Mouse (Mus musculus) heart, adult 11 months (tissue): Measurements from ENCODE around the gene Bmp5.

Experiments used
- DNase-seq: peaks from one replicate; pipeline ENCODE4 v3.0.0; 2022

The Bmp5 gene

DNA sequence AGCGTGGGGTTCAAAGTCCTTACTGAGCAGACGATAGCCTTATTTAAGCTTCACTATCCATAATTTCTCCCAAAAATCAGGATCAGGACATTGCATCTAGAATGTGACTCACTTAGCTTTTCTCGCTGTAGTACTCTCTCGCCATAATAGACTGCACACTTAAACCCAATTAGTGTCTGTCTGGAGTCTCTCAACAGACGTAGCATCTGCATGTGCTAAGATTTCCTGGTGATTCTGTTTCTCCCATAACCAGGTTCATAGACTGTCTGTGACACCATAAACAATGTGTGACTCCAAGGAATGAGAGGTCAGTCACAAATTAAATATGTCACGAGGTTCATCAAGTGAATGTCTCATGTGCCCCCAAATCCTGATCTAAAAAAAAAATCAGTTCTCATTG is 65.7 kb downstream of the Bmp5 start:
- peak; percentile 55 for DNase-seq

GRCm38 (mm10) chr9:75846010-75846409 is 70.8 kb downstream of the Bmp5 start:
- peak; percentile 19 for DNase-seq

GRCm38 (mm10) chr9:75850670-75851228 is 75.6 kb downstream of the Bmp5 start:
- no peak for DNase-seq

GRCm38 (mm10) chr9:75858161-75858560 is 83.0 kb downstream of the Bmp5 start:
- peak; percentile 88 for DNase-seq

DNA sequence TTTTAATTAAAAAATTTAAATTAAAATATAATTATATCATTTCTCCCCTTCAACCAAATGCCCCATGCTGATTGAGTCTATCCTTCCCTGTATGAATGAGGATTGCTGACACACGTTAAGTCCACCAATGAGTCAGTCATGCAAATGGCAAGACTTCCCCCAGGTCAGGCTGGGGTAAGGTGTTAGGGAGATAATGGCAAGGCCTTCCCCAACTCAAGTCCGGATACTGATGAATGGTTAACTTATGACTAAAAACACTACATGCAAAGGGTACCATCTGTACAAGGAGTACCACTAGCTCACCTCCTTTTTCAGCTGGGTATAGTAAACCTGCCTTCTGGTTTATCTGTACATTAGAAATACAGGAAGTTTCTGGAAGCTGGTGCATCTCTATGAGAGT is 83.8 kb downstream of the Bmp5 start:
- DNase-seq: peak; percentile 30

DNA sequence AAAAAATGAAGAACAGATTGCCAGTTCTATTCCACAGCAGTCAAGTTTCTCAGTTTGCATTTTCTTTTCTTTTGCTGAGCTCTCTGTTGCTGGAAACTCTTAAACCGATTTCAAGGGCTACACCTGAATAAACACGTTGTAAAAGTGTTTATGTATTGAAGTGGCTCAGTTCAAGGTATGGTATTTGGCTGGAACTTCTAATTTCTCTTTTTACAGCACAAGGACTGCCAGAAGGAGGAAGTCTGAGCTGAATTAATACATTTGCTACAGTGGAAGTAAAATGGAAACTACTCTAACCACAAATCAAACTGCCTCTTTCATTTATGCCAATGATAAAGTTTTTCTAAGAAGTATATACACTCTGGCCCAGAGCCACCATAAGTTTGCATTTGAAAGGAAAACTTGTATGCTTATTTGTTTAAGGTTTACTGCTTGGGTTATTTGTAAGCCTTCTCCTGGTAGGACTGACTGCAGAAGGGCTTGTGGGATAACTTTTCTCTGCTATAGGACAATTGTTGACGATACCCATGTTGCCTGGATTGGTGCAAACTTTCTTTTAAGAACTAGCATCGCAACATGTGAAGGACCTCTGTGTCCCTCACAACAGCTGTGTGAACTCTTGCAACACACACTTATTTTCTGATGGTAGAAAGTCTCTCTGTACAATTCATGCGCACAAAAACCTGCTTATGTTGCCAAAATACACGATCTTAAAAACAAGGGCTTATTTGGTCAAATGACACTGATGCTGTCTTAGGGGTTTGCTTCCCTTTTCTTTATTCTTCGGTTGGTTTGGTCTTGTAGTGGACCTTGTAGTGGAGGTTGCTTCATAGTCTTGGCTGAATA is 95.4 kb downstream of the Bmp5 start:
- DNase-seq: no peak

DNA sequence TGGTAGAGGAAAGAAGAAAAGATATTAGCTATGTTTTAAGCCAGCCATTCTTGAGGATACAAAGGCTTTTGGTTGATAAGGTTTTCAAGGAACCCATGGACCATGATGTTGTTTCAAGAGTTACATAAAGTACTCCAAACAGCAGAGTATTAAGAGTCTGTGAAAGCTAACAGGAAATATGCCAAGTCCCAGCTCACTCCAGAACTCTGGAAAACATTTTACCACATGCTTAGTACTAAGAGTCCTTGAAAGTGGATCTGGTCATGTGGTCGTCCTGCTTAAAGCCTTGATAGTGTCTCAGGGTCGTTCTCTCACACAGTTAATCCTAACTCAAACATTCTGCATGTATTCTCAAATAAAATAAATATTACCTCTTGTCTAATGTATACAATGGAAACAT is 101.2 kb downstream of the Bmp5 start:
- peak; percentile 93 for DNase-seq

- no peak for DNase-seq
These were observed 108.5 kb downstream of the Bmp5 start for GRCm38 (mm10) chr9:75883481-75884190.

- no peak for DNase-seq
These were observed 111.8 kb downstream of the Bmp5 start for GRCm38 (mm10) chr9:75886801-75887544.

- DNase-seq: no peak
These were observed 121.8 kb downstream of the Bmp5 start for GRCm38 (mm10) chr9:75896918-75897317.

- DNase-seq: no peak
These were observed 122.9 kb downstream of the Bmp5 start for GRCm38 (mm10) chr9:75898022-75898421.

GRCm38 (mm10) chr9:75901219-75901618 is 126.1 kb downstream of the Bmp5 start:
- no peak for DNase-seq

- no peak for DNase-seq
These were observed 130.3 kb downstream of the Bmp5 start for GRCm38 (mm10) chr9:75905497-75905896.

- DNase-seq: peak; percentile 99
These were observed 135.1 kb downstream of the Bmp5 start for GRCm38 (mm10) chr9:75910112-75910799.

DNA sequence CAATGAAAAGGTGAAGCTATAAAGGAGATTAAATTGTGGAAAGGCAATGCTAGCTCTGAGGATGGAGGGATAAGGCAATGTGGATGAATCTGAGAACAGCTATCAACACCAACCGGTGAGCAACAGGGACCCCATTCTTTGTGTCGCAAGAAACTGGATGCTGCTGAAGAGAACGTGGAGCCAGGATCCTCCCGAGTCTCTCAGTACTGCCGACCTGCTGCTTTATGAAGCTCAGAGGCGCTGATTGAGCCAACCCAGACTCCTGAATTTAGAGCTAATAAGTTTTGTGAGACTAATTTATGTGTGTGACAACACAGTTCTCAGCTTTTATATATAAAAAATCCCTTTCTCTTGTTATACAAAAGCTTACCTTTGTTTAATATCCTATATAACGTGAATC is 136.4 kb downstream of the Bmp5 start:
- peak; percentile 81 for DNase-seq

DNA sequence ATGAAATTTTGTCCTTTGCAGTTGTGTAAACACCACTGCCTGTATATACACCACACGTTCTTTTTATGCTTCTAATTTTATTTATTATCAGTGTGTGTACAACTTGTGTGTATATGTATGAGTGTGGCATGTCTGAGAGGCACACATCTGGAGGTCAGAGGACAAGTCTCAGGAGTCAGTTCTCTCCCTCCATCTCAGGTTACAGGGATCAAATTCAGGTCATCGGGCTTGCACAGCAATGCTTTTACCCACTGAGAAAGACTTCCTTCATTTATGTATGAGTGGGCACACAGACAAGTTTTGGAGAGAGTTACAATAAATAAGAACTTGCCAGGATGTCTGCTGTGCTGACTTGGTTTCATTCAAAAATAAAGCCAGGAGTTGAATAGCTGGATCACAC is 140.9 kb downstream of the Bmp5 start:
- DNase-seq: no peak

- peak; percentile 97 for DNase-seq
These were observed 152.2 kb downstream of the Bmp5 start for GRCm38 (mm10) chr9:75927196-75927880.

DNA sequence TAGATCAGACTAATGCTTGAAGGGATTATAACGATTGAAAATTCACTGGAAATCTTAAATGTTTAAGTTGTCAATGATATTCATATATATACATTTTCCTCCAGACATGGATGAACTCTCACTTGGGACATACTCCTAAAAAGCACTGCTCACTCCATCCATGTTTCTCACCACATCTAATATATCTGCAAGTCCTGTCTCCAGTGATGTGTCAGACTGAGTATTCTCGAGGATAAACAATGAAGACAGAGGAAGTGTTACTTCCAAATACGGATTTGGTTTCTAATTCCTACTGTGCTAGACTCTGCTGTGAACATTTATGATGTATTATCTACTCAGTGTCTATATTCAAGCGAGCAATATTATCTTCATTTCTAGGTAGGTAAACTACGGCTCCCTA is 152.9 kb downstream of the Bmp5 start:
- no peak for DNase-seq

DNA sequence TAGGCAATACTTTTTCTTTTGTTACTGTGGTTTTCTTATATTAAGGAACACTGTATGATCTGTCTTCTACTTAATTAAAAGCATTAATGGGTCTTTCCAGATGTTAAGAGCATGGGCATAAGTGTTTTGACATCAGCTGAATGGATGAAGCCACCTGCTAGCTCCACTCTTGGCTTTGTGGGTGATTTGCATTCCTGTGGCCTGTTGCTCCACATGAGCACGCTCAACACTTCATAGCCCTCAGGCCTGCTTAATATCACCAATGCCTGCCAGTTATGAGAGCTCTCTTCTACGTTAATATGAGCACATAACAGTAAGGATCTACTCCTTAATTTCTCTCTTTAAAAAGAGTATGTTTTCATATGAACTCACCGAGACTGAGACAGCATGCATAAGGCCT is 169.5 kb downstream of the Bmp5 start:
- no peak for DNase-seq
